Mouse (Mus musculus) liver, postnatal 0 days (tissue): ENCODE measurements around the gene Map3k4.
A peak's percentile ranks its signal among the peaks of the same experiment; 100 is the strongest.

Experiments
- CTCF ChIP-seq: sonication (generic); IDR thresholded peaks from 2 replicates; pipeline ENCODE4 v1.5.1; 2016; ENCODE audit warnings: antibody characterized with exemption, low read depth
- EP300 ChIP-seq: IDR thresholded peaks from 2 replicates; pipeline ENCODE4 v1.6.1; 2016; ENCODE audit warnings: antibody characterized with exemption, low read depth, mild to moderate bottlenecking

DNA sequence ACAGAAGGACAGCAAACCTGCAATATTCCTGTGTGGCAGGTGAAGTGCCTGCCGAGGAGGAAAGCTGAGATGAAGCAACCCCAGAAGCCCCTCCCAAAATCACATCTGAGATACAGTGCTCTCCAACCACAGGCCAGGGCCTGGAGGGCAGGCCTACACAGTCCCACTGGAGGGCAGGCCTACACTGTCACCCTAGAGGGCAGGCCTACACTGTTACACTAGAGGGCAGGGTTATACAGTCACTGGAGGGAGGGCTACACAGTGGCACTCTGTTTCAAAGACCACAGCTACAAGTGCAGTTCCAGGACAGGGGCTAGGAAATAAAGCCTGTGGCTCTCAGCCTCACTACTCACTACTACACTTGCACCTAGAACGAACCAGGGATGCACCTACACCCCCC is 56.7 kb downstream of the Map3k4 start:
- peak; percentile 65 for TF ChIP-seq CTCF
- TF ChIP-seq EP300 = no peak
